Mouse (Mus musculus): ENCODE data around the gene Mrrf. TPM values are rescaled to one million over a fixed set of nuclear protein-coding genes. Genes with fewer than 3 reads are reported as not detected.

The Mrrf gene
- polyA plus RNA-seq (2015; fragmentation: Nextera tagmentation; extraction: Ambion mirVana): 25.3 and 25.5 TPM in 2 replicates

DNA sequence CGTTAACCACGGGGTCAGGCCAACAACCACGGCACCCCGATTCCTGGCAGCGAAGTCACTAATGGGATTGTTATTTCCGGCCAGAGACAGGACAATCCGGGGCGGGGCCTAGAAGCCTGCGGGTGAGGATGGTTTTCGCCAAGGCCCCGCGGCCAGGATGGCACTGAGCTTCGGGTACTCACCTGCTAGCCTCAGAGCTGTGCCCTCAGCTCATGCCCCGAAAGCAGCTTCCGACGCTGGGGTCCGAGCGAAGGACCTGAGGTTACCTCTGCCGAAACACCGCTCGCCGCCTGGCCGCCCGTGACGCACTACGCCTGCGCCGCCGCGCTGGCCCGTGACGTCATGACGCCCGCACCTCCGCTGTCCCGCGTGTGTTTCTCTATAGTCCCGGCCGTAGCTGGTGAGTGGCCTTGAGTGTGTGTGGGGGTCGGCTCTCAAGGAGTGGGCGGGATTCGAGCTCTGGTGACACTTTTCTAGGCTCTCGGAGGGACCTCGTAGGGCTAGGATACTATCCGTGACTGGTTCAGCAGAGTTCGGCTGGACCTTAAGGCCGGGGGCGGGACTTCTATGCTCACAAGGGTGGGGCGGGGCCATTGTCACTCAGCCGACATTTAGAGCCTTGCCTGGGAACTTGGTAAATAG lies at the start of gene Mrrf, which contains the start of gene Rbm18:
Gene Mrrf (plus strand): TSS at position 90 of the 642 bp plus-strand sequence.
Gene Rbm18 (minus strand): TSS at position 474 of the 642 bp plus-strand sequence.

DNA sequence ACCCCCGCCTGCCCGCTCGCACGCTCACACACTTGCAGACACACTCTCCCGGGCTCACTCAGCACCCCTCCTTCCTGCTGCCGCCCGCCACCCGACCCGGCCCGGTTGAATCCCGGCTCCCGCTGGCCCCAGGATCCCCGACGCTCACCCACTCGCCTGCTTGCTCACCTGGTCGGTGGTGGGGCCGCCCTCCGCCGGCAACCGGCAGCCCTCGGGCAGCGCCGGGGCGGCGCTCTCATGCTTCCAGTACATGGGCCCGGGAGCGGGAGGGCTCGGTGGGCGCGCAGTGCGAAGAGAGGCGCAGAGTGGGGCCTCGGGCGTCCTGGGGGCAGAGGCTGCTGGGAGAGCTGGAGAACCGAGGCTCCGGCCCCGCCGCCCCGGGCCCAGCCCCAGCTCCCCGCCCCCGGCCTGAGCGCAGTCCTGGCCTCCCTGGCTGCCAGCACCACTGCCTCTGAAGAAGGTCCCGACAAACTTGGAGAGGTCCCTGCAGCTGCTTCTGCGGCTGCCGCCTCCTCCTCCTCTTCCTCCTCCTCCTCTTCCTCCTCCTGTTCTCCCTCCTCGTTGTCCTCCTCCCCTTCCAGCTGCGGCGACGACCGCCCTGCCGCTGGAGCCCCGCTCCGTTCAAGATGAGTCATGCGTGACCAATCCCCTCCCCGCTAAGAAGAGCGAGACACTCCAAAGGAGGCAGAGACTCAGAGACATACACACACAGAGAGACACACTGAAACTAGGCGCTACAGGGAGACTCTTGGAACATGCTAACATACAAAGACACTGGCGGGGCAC lies 31.0 kb upstream of the Mrrf start, which contains the start of gene Lhx6:
Gene Lhx6 (minus strand): TSS at position 453 of the 786 bp plus-strand sequence.

DNA sequence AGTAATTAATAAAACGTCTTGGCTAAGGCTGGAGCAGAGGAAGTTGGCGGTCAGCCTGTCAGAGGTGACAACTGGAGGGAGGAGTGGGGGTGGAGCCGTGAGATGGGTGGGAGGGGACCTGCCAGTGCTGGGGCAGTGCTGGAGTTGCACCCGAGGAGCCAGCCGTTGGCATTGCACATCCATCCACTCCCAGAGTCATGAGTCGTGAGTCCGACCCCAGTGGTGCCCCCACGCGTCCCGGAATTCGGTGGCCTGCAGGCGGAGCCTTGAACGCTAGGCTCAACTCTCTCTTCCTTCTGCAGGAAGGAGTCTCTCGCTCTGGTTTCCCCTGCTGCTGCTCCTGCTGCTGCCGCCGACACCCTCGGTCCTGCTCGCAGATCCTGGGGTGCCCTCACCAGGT lies 94.2 kb downstream of the Mrrf start, which contains the start of gene Ptgs1:
Gene Ptgs1 (plus strand): TSS at position 61 of the 400 bp plus-strand sequence.

Other genes starting within 250 kb of the Mrrf start
- 0.59 and 1.2 TPM in 2 replicates for gene Ttll11, start 156.5 kb upstream of the Mrrf start, polyA plus RNA-seq (2015; fragmentation: Nextera tagmentation; extraction: Ambion mirVana)
- gene Ndufa8, start 87.0 kb upstream of the Mrrf start, polyA plus RNA-seq (2015; fragmentation: Nextera tagmentation; extraction: Ambion mirVana): 198 and 213 TPM in 2 replicates
- gene Morn5, start 86.9 kb upstream of the Mrrf start, polyA plus RNA-seq (2015; fragmentation: Nextera tagmentation; extraction: Ambion mirVana): not detected in 2 replicates
- gene Lhx6, start 31.0 kb upstream of the Mrrf start, polyA plus RNA-seq (2015; fragmentation: Nextera tagmentation; extraction: Ambion mirVana): 0.55 and 0.69 TPM in 2 replicates
- 54.2 and 57.7 TPM in 2 replicates for gene Rbm18, start 384 bp downstream of the Mrrf start, polyA plus RNA-seq (2015; fragmentation: Nextera tagmentation; extraction: Ambion mirVana)
- gene Ptgs1, start 94.0 kb downstream of the Mrrf start, polyA plus RNA-seq (2015; fragmentation: Nextera tagmentation; extraction: Ambion mirVana): 41.6 and 48.9 TPM in 2 replicates
- gene Olfr338, start 237.1 kb downstream of the Mrrf start, polyA plus RNA-seq (2015; fragmentation: Nextera tagmentation; extraction: Ambion mirVana): not detected in 2 replicates